Mouse (Mus musculus) MEL (cell line): ENCODE results near the gene Rbpj. TPM values are rescaled to one million over a fixed set of nuclear protein-coding genes. Genes with fewer than 3 reads are reported as not detected.

Source experiments
- DNase-seq: peaks from one replicate; pipeline ENCODE4 v3.0.0; 2011; ENCODE audit warnings: low read depth, low spot score
- H3K27ac ChIP-seq: 2 replicates; pipeline ENCODE4 v1.5.1; 2012; ENCODE audit warnings: low read depth, mild to moderate bottlenecking, control low read depth, low read length, moderate library complexity; ENCODE audit not compliant: control insufficient read depth
- H3K27me3 ChIP-seq, 2 experiments: fragments of 150-350 bp in 1 of 2; sonication (generic) in 1 of 2; 2 replicates each; pipeline ENCODE4 v1.6.1; 2012; ENCODE audit warnings: low read length in 2 of 2, mild to moderate bottlenecking in 2 of 2, improper control_type of control experiment in 1 of 2, moderate library complexity in 1 of 2; ENCODE audit not compliant: insufficient read depth in 2 of 2, control insufficient read depth in 1 of 2
- H3K36me3 ChIP-seq, 2 experiments: 2 replicates each; pipeline ENCODE4 v1.6.1; 2012 to 2014; ENCODE audit warnings: low read length in 2 of 2, improper control_type of control experiment in 1 of 2, inconsistent platforms in 1 of 2, mild to moderate bottlenecking in 1 of 2; ENCODE audit not compliant: insufficient read depth in 2 of 2, control insufficient read depth in 1 of 2
- H3K4me1 ChIP-seq, 2 experiments: fragments of 150-350 bp in 1 of 2; sonication (generic) in 1 of 2; 2 replicates each; pipeline ENCODE4 v1.6.1; 2012; ENCODE audit warnings: low read length in 2 of 2, improper control_type of control experiment in 1 of 2, mild to moderate bottlenecking in 1 of 2; ENCODE audit not compliant: insufficient read depth in 2 of 2, control insufficient read depth in 1 of 2
- H3K4me3 ChIP-seq, 2 experiments: fragments of 150-350 bp in 1 of 2; sonication (generic) in 1 of 2; 2 replicates each; pipeline ENCODE4 v1.5.1; 2012; ENCODE audit warnings: low read depth in 2 of 2, low read length in 2 of 2, mild to moderate bottlenecking in 2 of 2, moderate library complexity in 2 of 2, control low read depth in 1 of 2, improper control_type of control experiment in 1 of 2; ENCODE audit not compliant: control insufficient read depth in 1 of 2, insufficient read depth in 1 of 2
- H3K79me2 ChIP-seq: 2 replicates; pipeline ENCODE4 v1.6.1; 2012; ENCODE audit warnings: mild to moderate bottlenecking, low read length, moderate library complexity; ENCODE audit not compliant: control insufficient read depth, poor library complexity, insufficient read depth
- H3K9ac ChIP-seq: 2 replicates; pipeline ENCODE4 v1.6.1; 2012; ENCODE audit warnings: low read depth, mild to moderate bottlenecking, control low read depth, low read length, moderate library complexity; ENCODE audit not compliant: control insufficient read depth, poor library complexity, severe bottlenecking
- H3K9me3 ChIP-seq: fragments of 150-350 bp; sonication (generic); replicated peaks from 2 replicates; pipeline ENCODE4 v1.6.1; 2012; ENCODE audit warnings: mild to moderate bottlenecking, low read length, improper control_type of control experiment, moderate library complexity; ENCODE audit not compliant: insufficient read depth
- CHD2 ChIP-seq: IDR thresholded peaks from 2 replicates; pipeline ENCODE4 v1.6.1; 2011; ENCODE audit warnings: low read length, improper control_type of control experiment
- GATA1 ChIP-seq: IDR thresholded peaks from 2 replicates; pipeline ENCODE4 v1.6.1; 2011; ENCODE audit warnings: low read depth, low read length, improper control_type of control experiment
- HCFC1 ChIP-seq: IDR thresholded peaks from 2 replicates; pipeline ENCODE4 v1.6.1; 2012; ENCODE audit warnings: low read depth, mild to moderate bottlenecking, inconsistent platforms, low read length, improper control_type of control experiment, moderate library complexity
- JUND ChIP-seq: IDR thresholded peaks from 2 replicates; pipeline ENCODE4 v1.6.1; 2011; ENCODE audit warnings: low read depth, mild to moderate bottlenecking, improper control_type of control experiment, low read length
- KAT2A ChIP-seq: conservative IDR thresholded peaks from 2 replicates; pipeline ENCODE4 v1.6.1; 2012; ENCODE audit warnings: low read depth, low read length, improper control_type of control experiment, inconsistent platforms
- MAFK ChIP-seq: IDR thresholded peaks from 2 replicates; pipeline ENCODE4 v1.6.1; 2011; ENCODE audit warnings: low read depth, mild to moderate bottlenecking, low read length, improper control_type of control experiment, borderline replicate concordance
- MEF2A ChIP-seq: IDR thresholded peaks from 2 replicates; pipeline ENCODE4 v1.6.1; 2014; ENCODE audit warnings: low read depth, mild to moderate bottlenecking, inconsistent platforms, low read length, improper control_type of control experiment; ENCODE audit not compliant: poor library complexity, insufficient replicate concordance, severe bottlenecking; ENCODE audit errors: extremely low read depth
- MYC ChIP-seq: IDR thresholded peaks from 2 replicates; pipeline ENCODE4 v1.6.1; 2011; ENCODE audit warnings: low read depth, mild to moderate bottlenecking, low read length, improper control_type of control experiment, moderate library complexity
- NELFE ChIP-seq: IDR thresholded peaks from 2 replicates; pipeline ENCODE4 v1.6.1; 2011; ENCODE audit warnings: low read depth, low read length, improper control_type of control experiment
- POLR2AphosphoS2 ChIP-seq: IDR thresholded peaks from 2 replicates; pipeline ENCODE4 v1.6.1; 2011; ENCODE audit warnings: low read length, improper control_type of control experiment
- POLR2AphosphoS5 ChIP-seq: IDR thresholded peaks from 2 replicates; pipeline ENCODE4 v1.6.1; 2012; ENCODE audit warnings: low read depth, borderline replicate concordance, mild to moderate bottlenecking, inconsistent platforms, low read length, moderate library complexity, mixed read lengths
- SIN3A ChIP-seq: IDR thresholded peaks from 2 replicates; pipeline ENCODE4 v1.6.1; 2012; ENCODE audit warnings: low read length, improper control_type of control experiment, inconsistent platforms
- TAL1 ChIP-seq: IDR thresholded peaks from 2 replicates; pipeline ENCODE4 v1.6.1; 2012; ENCODE audit warnings: mild to moderate bottlenecking, inconsistent platforms, low read length, moderate library complexity, mixed read lengths
- TBP ChIP-seq: IDR thresholded peaks from 2 replicates; pipeline ENCODE4 v1.8.0; 2011; ENCODE audit warnings: low read depth, low read length, improper control_type of control experiment
- TCF12 ChIP-seq: IDR thresholded peaks from 2 replicates; pipeline ENCODE4 v1.6.1; 2014; ENCODE audit warnings: low read depth, mild to moderate bottlenecking, inconsistent platforms, low read length, improper control_type of control experiment, moderate library complexity
- UBTF ChIP-seq: IDR thresholded peaks from 2 replicates; pipeline ENCODE4 v1.6.1; 2012; ENCODE audit warnings: low read depth, mild to moderate bottlenecking, inconsistent platforms, low read length, improper control_type of control experiment, moderate library complexity, borderline replicate concordance; ENCODE audit not compliant: insufficient read depth
- USF2 ChIP-seq, 2 experiments: IDR thresholded peaks; 2 replicates each; pipeline ENCODE4 v1.6.1; 2011 to 2012; ENCODE audit warnings: improper control_type of control experiment in 2 of 2, low read length in 2 of 2, borderline replicate concordance in 1 of 2, inconsistent platforms in 1 of 2, low read depth in 1 of 2, mild to moderate bottlenecking in 1 of 2; ENCODE audit not compliant: insufficient read depth in 1 of 2
- ZC3H11A ChIP-seq: IDR thresholded peaks from 2 replicates; pipeline ENCODE4 v1.6.1; 2012; ENCODE audit warnings: low read depth, mild to moderate bottlenecking, inconsistent platforms, low read length, improper control_type of control experiment
- ZMIZ1 ChIP-seq: IDR thresholded peaks from 2 replicates; pipeline ENCODE4 v1.6.1; 2012; ENCODE audit warnings: low read depth, mild to moderate bottlenecking, inconsistent platforms, low read length, improper control_type of control experiment, moderate library complexity
- polyA plus RNA-seq, 2 experiments: library from polyadenylated mRNA; stranded (reverse) in 1 of 2; unstranded in 1 of 2; fragments of >175 nt in 1 of 2; fragments of >200 nt in 1 of 2; gene quantifications; 2 replicates each; pipeline versions ENCODE4 v1.2.1 to v1.2.4; 2012; ENCODE audit warnings: low replicate concordance in 2 of 2, low read depth in 1 of 2; ENCODE audit not compliant: insufficient read length in 2 of 2, insufficient read depth in 1 of 2, missing spikeins in 1 of 2
- total RNA-seq: library from RNA; depleted of rRNA; stranded (reverse); fragments of 300-350 nt; gene quantifications from 2 replicates; pipeline ENCODE4 v1.2.3, GENCODE M21; 2012

Gene Rbpj
- total and polyA plus RNA-seq, 3 experiments = 6.0 to 34.5 (median 19.1) TPM

DNA sequence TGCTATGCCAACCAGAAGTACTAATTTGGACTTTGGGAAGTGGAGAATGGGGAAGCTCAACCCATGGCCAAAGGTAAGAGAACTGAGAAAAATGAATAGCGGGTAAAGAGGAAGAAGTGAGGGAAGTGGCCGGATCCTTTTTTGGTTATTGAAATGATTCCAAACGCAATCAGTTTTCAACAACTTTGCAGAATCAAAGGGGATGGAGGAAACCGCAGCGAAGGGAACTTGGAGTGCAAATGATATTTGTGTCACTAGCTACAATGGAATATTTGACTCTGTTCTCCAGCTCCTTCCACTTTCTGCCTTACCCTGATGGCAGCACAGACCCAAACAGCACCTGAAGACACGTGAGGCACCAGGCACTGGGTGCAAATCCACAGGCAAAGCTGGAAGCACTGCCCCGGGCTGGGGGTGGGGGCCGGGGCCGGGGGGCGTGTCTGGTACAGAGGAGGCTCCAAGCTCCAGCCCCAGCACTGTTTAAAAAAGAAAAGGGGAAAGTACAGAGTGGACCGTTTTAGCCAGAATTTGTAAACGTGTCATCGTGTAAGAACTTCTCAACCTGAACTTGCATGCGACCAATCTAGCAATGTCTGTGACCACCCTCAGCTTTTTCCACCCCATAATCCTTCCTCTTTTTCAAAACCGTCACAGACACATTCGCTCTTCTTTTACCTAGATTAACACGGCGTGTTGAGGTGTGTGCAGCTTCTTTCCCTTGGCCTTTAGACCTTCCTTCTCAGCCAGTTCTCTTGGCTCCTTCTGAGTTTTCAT lies 74.1 kb downstream of the Rbpj start:
- TF ChIP-seq ZMIZ1 = no peak
- no peak for TF ChIP-seq TBP
- TF ChIP-seq UBTF = no peak
- TF ChIP-seq TAL1 = no peak
- TF ChIP-seq POLR2AphosphoS5 = no peak
- TF ChIP-seq POLR2AphosphoS2 = no peak
- TF ChIP-seq CHD2 = no peak
- no peak for TF ChIP-seq NELFE
- no peak for TF ChIP-seq ZC3H11A
- no peak for TF ChIP-seq KAT2A
- TF ChIP-seq USF2 (IDR thresholded peaks at IDR 0.05; ENCODE audit: borderline replicate concordance in 1 of 2, insufficient read depth in 1 of 2, low read depth in 1 of 2, low read length in 2 of 2) = no peak
- no peak for TF ChIP-seq GATA1
- no peaks in the 10 kb centered on the region for H3K36me3 ChIP-seq
- no peak overlapping the region for H3K9ac ChIP-seq
- H3K27me3 ChIP-seq = no peaks in the 10 kb centered on the region
- DNase-seq = no peak
- no peak overlapping the region for H3K27ac ChIP-seq
- H3K4me3 ChIP-seq = no peak overlapping the region
- no peaks in the 10 kb centered on the region for H3K79me2 ChIP-seq
- H3K4me1 ChIP-seq = no peaks in the 10 kb centered on the region
- no peaks in the 10 kb centered on the region for H3K9me3 ChIP-seq

GRCm38 (mm10) chr5:53542073-53542472 lies 76.1 kb downstream of the Rbpj start:
- Histone ChIP-seq H3K79me2 (no peaks in the 10 kb centered on the region), H3K27me3 (no peaks in the 10 kb centered on the region), H3K4me3 (no peak overlapping the region), H3K27ac (no peak overlapping the region), H3K36me3 (no peaks in the 10 kb centered on the region), H3K9ac (no peak overlapping the region), H3K4me1 (no peaks in the 10 kb centered on the region), H3K9me3 (no peaks in the 10 kb centered on the region)
- DNase-seq = no peak
- TF ChIP-seq POLR2AphosphoS2 = no peak
- TF ChIP-seq HCFC1 = no peak
- TF ChIP-seq CHD2 = no peak
- TF ChIP-seq SIN3A = no peak
- no peak for TF ChIP-seq JUND
- no peak for TF ChIP-seq TAL1
- no peak for TF ChIP-seq TCF12
- TF ChIP-seq MEF2A = no peak
- TF ChIP-seq NELFE = no peak
- TF ChIP-seq MAFK = no peak
- TF ChIP-seq MYC = no peak
